Mouse (Mus musculus): Measurements from ENCODE around the gene Slc5a4a.

- TF ChIP-seq UBTF (IDR thresholded peaks at IDR 0.05; ENCODE audit: low read depth, low read length) (no peak), EP300 (IDR thresholded peaks at IDR 0.05; ENCODE audit: low read length) (no peak), CTCF (conservative IDR thresholded peaks at IDR 0.05 in 1 of 2, IDR thresholded peaks at IDR 0.05 in 1 of 2; ENCODE audit: low read depth in 2 of 2, low read length in 2 of 2) (no peak), POLR2AphosphoS2 (IDR thresholded peaks at IDR 0.05; ENCODE audit: low read depth, low read length) (no peak), IRF4 (IDR thresholded peaks at IDR 0.05; ENCODE audit: low read depth, low read length) (no peak), ETS1 (conservative IDR thresholded peaks at IDR 0.05; ENCODE audit: low read depth, low read length) (no peak)
Measured at GRCm38 (mm10) chr10:76212121-76212520, 64.9 kb downstream of the Slc5a4a start.

Data from CH12.LX (cell line).